Mouse (Mus musculus): ENCODE results near the gene Kcnq4. TPM values are rescaled to one million over a fixed set of nuclear protein-coding genes. Genes with fewer than 3 reads are reported as not detected.
A peak's percentile ranks its signal among the peaks of the same experiment; 100 is the strongest.

Kcnq4 gene
- polyA plus RNA-seq, 1 experiment = not detected

DNA sequence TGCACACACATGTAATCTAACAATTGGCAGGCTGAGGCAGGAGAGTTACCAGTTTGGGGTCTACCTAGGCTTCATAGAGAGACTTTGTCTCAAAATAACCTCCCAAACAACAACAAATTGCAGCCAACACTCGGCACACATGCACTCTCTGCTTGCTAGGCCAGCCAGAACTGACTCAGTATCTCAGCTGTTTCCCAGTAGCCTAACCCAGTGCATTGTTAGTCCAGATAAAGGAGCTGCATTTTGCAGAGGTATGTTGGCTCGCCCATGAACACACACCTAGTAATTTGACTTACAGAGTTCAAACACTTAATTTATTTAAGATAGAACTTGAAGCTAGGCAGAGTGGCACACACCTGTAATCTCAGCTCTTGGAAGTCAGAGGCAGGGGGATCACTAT, 72.8 kb downstream of the Kcnq4 start:
- Histone ChIP-seq H3K4me1 (ENCODE audit: control insufficient read depth, insufficient read depth, low read length) (no peaks in the 10 kb centered on the region), H3K27ac (ENCODE audit: control insufficient read depth, insufficient read depth, low read depth, low read length, poor library complexity) (no peak overlapping the region), H3K4me3 (replicated peaks; ENCODE audit: control insufficient read depth, low read depth, low read length) (no peak overlapping the region)
- WGBS = 51% methylated on average over 2 of the region's 2 CpGs
- TF ChIP-seq POLR2A (IDR thresholded peaks at IDR 0.05; ENCODE audit: borderline replicate concordance, control insufficient read depth, low read depth, low read length) (no peak), CTCF (IDR thresholded peaks at IDR 0.05; ENCODE audit: control insufficient read depth, insufficient read depth, low read length) (no peak)

DNA sequence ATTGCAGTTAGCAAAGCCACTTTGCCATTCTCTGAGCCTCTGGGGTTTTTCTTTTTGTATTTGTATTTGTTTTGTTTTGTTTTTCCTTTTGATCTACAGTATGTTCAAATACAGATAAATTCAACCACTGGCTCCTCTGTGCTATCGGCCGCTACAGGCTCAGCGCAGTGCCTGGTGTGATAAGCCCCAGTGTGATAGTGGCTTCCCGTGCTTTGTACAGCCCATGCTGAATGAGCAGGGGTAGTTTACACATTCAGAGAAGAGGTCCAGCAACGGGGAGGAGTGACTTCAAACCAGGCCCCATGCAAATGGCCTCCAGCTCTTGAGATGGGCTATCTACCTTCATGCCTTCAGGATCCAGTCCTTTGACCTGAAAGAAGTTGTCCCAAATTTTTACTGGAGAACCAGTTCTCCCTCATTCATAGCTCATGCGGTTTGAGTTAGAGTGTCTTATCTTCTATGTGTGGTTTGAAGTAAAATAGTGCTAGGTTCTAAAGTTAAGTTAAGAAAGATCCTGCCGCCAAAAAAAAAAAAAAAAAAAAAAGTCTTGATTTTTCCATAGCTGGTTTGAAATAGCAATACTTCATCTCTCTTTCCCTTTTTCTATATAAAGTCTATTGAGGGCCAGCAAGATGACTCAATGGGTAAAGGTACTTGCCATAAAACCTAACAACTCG, 73.5 kb downstream of the Kcnq4 start:
- no peak for TF ChIP-seq POLR2A (IDR thresholded peaks at IDR 0.05; ENCODE audit: borderline replicate concordance, control insufficient read depth, low read depth, low read length)
- TF ChIP-seq CTCF (IDR thresholded peaks at IDR 0.05; ENCODE audit: control insufficient read depth, insufficient read depth, low read length) = no peak
- Histone ChIP-seq H3K4me1 (ENCODE audit: control insufficient read depth, insufficient read depth, low read length) (no peaks in the 10 kb centered on the region), H3K27ac (ENCODE audit: control insufficient read depth, insufficient read depth, low read depth, low read length, poor library complexity) (peak overlapping the region; percentile 61; the same call in 1 of the 2 replicates), H3K4me3 (replicated peaks; ENCODE audit: control insufficient read depth, low read depth, low read length) (no peak overlapping the region)
- 61% methylated on average over 8 of the region's 8 CpGs for WGBS

DNA sequence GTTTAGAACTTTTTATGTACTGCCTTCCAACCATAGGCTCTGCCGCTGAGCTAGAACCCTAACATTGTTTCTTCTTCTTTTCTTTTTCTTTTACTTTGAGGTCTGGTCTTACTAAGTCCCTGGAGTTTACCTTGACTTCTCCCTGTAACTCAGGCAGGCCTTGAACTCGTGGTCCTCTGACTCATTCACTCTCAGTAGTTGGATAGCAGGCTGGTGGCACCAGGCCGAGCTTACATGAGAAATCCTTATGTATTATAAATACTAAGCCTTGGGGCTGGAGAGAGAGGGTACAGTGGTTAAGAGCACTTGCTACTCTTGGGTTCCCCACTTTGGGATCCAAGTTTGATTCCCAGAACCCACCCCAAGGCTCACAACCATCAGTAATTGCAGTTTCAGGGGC, 74.8 kb downstream of the Kcnq4 start:
- no peak overlapping the region for H3K27ac ChIP-seq (ENCODE audit: control insufficient read depth, insufficient read depth, low read depth, low read length, poor library complexity)
- 82% methylated on average over 3 of the region's 3 CpGs for WGBS
- no peak overlapping the region for H3K4me3 ChIP-seq (replicated peaks; ENCODE audit: control insufficient read depth, low read depth, low read length)
- no peak for TF ChIP-seq CTCF (IDR thresholded peaks at IDR 0.05; ENCODE audit: control insufficient read depth, insufficient read depth, low read length)
- TF ChIP-seq POLR2A (IDR thresholded peaks at IDR 0.05; ENCODE audit: borderline replicate concordance, control insufficient read depth, low read depth, low read length) = no peak
- peaks cover 2% of the 10 kb centered on the region for H3K4me1 ChIP-seq (ENCODE audit: control insufficient read depth, insufficient read depth, low read length)

DNA sequence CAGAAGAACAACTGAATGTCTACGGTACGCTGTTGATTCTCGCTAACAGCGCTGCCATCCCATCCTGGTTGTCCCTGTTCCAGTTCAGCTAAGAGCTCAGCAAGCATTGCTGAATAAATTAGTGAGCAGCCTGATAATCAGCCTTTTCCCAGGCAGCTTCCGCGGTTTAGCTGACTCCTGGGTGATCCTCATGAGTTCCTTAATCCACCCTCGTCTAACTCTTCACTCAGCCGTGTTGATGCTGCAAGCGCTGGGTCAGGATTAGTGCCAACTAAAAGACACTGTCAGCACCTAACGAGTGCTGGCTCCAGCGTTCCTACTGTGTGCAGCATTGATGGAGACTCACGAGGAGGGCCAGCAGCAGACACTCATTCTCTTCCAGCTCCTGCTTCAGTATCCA, 77.4 kb downstream of the Kcnq4 start:
- no peak for TF ChIP-seq CTCF (IDR thresholded peaks at IDR 0.05; ENCODE audit: control insufficient read depth, insufficient read depth, low read length)
- TF ChIP-seq POLR2A (IDR thresholded peaks at IDR 0.05; ENCODE audit: borderline replicate concordance, control insufficient read depth, low read depth, low read length) = no peak
- no peak overlapping the region for H3K4me3 ChIP-seq (replicated peaks; ENCODE audit: control insufficient read depth, low read depth, low read length)
- no peak overlapping the region for H3K27ac ChIP-seq (ENCODE audit: control insufficient read depth, insufficient read depth, low read depth, low read length, poor library complexity)
- peaks cover 2% of the 10 kb centered on the region for H3K4me1 ChIP-seq (ENCODE audit: control insufficient read depth, insufficient read depth, low read length)
- WGBS = 62% methylated on average over 12 of the region's 12 CpGs

DNA sequence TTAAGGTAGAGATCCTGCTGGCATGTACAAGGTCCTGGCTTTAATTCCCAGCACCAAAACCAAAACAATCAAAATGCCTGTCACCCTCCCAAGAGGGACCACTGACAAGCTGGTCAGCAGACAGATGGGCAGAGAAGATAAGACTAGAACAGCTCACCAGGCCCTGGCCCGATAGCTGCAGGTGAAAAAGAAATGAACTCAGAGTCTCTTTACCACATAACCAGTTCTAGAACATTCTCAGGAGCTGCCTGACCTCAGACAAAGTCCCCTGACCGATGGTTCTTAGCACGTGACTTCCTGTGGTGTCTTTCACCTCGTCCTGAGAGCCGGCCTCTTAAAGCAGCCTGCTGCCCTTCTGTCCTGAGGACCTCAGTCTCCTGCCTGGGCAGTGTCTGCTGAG, 78.8 kb downstream of the Kcnq4 start:
- Histone ChIP-seq H3K4me3 (replicated peaks; ENCODE audit: control insufficient read depth, low read depth, low read length) (no peak overlapping the region), H3K27ac (ENCODE audit: control insufficient read depth, insufficient read depth, low read depth, low read length, poor library complexity) (no peak overlapping the region), H3K4me1 (ENCODE audit: control insufficient read depth, insufficient read depth, low read length) (peaks cover 2% of the 10 kb centered on the region)
- WGBS = 19% methylated on average over 5 of the region's 5 CpGs
- TF ChIP-seq POLR2A (IDR thresholded peaks at IDR 0.05; ENCODE audit: borderline replicate concordance, control insufficient read depth, low read depth, low read length) (no peak), CTCF (IDR thresholded peaks at IDR 0.05; ENCODE audit: control insufficient read depth, insufficient read depth, low read length) (no peak)

GRCm38 (mm10) chr4:120668551-120668950, 79.9 kb downstream of the Kcnq4 start:
- Histone ChIP-seq H3K27ac (ENCODE audit: control insufficient read depth, insufficient read depth, low read depth, low read length, poor library complexity) (no peak overlapping the region), H3K4me1 (ENCODE audit: control insufficient read depth, insufficient read depth, low read length) (peaks cover 2% of the 10 kb centered on the region), H3K4me3 (replicated peaks; ENCODE audit: control insufficient read depth, low read depth, low read length) (no peak overlapping the region)
- 82% methylated on average over 4 of the region's 4 CpGs for WGBS
- TF ChIP-seq POLR2A (IDR thresholded peaks at IDR 0.05; ENCODE audit: borderline replicate concordance, control insufficient read depth, low read depth, low read length) (no peak), CTCF (IDR thresholded peaks at IDR 0.05; ENCODE audit: control insufficient read depth, insufficient read depth, low read length) (no peak)

- H3K4me1 ChIP-seq (ENCODE audit: control insufficient read depth, insufficient read depth, low read length) = peaks cover 2% of the 10 kb centered on the region
- H3K4me3 ChIP-seq (replicated peaks; ENCODE audit: control insufficient read depth, low read depth, low read length) = peak overlapping the region; percentile 69
- WGBS = 33% methylated on average over 10 of the region's 10 CpGs
- peak overlapping the region; percentile 13 for H3K27ac ChIP-seq (ENCODE audit: control insufficient read depth, insufficient read depth, low read depth, low read length, poor library complexity)
- TF ChIP-seq POLR2A (IDR thresholded peaks at IDR 0.05; ENCODE audit: borderline replicate concordance, control insufficient read depth, low read depth, low read length) = no peak
- TF ChIP-seq CTCF (IDR thresholded peaks at IDR 0.05; ENCODE audit: control insufficient read depth, insufficient read depth, low read length) = no peak
Observed at GRCm38 (mm10) chr4:120667555-120667954, 80.9 kb downstream of the Kcnq4 start.

- Histone ChIP-seq H3K4me3 (replicated peaks; ENCODE audit: control insufficient read depth, low read depth, low read length) (peak overlapping the region; percentile 69), H3K27ac (ENCODE audit: control insufficient read depth, insufficient read depth, low read depth, low read length, poor library complexity) (peak overlapping the region; percentile 13; the same call in 1 of the 2 replicates), H3K4me1 (ENCODE audit: control insufficient read depth, insufficient read depth, low read length) (peaks cover 2% of the 10 kb centered on the region)
- TF ChIP-seq POLR2A (IDR thresholded peaks at IDR 0.05; ENCODE audit: borderline replicate concordance, control insufficient read depth, low read depth, low read length) (0 out of 2 replicates have a peak, but pooled peaks have one; percentile 17), CTCF (IDR thresholded peaks at IDR 0.05; ENCODE audit: control insufficient read depth, insufficient read depth, low read length) (no peak)
- WGBS = under 1% methylated on average over 50 of the region's 50 CpGs
Observed at GRCm38 (mm10) chr4:120667045-120667501, 81.3 kb downstream of the Kcnq4 start.
